Mouse (Mus musculus): ENCODE results near the gene Col1a1.

DNA sequence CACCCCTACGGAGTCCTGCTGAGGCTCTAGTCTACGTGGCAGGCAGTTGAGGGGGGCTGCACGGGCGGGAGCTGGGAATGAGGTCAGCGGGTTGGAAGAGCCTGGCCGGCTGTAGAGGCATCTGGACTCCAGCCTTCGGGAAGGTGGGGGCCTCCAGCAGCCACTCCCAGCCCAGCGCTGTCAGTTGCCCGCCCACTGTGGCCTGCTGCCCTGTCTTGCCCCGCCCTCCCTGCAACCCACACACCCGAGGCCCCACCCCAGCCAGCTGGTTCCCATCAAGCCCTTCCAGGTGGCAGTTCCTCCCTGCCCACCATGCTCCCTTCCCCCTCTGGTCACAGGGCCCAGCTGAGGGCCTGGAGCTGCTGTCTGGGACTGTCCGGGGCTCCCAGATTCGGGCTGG lies 7.2 kb upstream of the Col1a1 start:
- TF ChIP-seq POLR2A (IDR thresholded peaks at IDR 0.05; ENCODE audit: borderline replicate concordance, extremely low read depth, low read depth, low read length) (no peak), CTCF (IDR thresholded peaks at IDR 0.05; ENCODE audit: insufficient read depth, low read length) (no peak)
